Mouse (Mus musculus) v-Abl transformed pro-B cells (cell line): ENCODE data around the gene Rcn3.

Source experiments
- in situ Hi-C, 2 experiments: fragments of 400-800 bp; cut with MboI; formaldehyde crosslinking; loops; one replicate each; pipeline ENCODE4 v1.15.1; 2025; ENCODE audit not compliant: unreplicated experiment in 2 of 2

Gene Rcn3

DNA sequence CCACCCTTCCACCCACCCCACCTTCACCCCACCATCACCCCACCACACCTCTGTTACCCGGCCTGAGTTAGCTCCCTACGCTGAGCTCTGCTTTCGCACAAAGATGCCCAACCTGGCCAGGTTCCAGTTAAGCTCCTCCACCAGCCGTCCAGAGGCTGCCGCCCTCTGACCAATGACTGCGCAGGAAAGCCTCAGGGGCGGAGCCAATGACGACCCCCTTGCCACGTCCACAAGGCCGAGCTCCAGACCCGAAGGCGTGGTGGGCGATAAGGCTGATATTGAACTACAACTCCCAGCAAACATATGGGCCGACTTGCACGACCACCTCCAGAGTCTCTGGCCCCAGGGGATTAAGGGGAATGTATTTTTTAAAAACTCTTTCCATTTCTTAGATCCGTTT, at the start of gene Rcn3:
Gene Rcn3 (minus strand): TSS at position 174 of the 400 bp plus-strand sequence.
- in situ Hi-C loops: no loop called here

DNA sequence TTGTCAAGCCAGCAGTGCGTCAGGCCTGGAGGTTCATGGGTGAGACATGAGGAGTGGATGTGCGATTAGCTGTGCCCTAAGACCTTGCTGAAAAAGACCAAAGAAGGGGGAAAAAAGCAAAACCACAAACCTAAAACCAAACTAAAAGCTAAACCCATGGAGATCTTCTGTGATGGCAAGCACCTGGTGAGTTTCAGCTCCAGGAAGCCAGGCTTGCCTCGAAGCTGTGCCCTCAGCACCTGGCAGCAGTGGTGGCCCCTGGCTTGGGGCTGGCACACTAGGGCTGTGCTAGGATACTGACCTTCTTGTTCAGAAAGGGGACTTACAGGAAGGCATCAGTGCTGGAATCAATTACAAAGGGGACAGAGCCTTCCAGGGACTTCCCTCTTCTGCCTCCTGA, 49.3 kb upstream of the Rcn3 start:
- in situ Hi-C loops: no loop called here

DNA sequence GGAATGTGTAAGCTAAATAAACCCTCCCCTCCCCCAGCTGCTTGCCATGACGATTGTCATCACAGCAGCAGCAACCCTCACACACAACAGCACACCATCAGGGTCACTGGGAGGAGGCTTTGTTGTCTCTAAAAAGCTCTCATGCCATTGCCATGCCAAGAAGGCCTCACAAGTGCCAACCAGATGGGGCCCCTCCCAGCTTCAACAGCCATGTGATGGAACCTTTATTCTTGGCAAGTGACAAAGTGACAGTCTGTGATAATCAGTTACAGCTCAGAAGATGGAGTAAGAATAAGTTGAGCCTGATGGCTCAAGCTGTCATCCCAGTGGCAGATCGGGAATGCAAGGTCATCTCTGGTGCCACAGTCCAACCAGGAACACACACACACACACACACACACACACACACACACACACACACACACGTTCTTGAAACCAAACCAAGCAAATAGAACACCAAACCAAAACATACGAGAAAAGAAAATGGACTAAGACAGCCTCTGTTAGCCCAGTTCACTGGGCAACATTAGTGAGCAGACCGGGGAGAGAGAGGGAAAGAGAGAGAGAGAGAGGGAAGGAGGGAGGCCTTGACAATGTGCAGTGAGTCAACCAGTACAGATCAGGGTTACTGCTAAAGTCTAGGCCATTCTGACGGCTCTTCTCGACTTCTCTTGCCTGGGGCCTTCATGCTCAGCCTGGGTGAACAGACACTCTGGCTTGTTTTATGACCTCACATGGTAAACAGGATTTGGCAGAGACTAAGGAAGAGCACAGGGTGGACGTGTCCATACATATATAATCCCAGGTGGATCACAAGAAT, 48.1 kb upstream of the Rcn3 start:
- in situ Hi-C loops: loop anchor here in 1 of 2 experiments (5.0 kb wide), 1 partner anchor 58 kb away; no protein-coding TSS in a partner anchor

DNA sequence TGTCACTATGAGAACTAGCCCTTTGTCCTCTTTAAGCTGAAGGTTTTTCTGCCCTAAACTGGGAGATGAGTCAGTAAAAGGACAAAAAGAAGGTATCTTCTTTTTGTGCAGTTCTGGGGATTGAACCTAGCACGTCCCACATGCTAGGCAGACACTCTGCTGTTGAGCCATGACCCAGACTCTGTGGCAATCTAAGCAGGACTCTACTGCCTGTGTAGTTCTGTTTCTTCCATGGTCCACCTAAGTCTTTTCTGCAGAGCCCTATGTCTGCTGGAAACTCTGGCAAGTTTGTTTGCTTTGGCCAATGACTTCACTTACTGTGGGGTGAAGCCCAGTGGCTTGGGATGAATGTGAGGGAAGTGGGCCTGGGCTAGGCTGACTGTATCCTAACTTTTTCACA, 46.4 kb upstream of the Rcn3 start:
- in situ Hi-C loops: loop anchor here in 1 of 2 experiments (5.0 kb wide), 1 partner anchor 56 kb away; no protein-coding TSS in a partner anchor

DNA sequence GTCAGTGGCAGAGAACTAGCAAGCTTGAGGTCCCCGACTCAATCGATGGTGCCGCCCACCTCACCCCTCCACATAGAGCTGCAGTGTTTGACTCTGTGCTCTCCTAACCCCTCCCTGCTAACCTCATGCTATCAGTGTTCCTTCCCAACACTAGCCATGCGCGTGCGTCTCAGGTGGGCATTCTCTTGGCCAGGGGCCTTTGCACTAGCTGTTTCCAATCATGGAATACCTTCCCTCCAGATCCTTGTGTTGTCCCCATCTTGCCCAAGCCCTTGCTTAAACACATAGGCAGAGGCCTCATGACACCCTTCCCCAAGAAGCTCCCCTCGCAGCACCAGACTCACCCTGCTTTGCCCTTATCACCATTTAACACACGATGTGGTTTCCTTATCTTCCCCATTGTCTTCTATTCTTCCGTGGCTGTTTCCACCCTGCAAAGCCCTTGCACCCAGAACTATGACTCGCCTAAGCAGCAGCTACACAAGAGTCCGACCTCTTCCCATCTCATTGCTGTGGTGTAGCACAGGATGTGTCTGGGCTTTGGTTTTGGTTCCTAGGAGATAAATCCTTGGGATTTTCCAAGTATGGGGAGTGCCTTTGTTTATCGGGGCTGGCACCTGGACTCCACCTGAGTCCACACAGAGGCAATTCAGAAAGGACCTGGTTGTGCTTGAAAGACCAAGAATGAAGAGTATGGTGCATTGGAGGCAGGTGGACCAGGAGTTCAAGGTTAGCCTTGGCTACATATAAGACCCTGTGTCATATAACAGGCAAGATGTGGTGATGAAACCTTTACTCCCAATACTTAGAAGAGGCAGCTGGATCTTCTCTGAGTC, 45.4 kb upstream of the Rcn3 start:
- in situ Hi-C loops: loop anchor here in 1 of 2 experiments (5.0 kb wide), 1 partner anchor 55 kb away; no protein-coding TSS in a partner anchor

DNA sequence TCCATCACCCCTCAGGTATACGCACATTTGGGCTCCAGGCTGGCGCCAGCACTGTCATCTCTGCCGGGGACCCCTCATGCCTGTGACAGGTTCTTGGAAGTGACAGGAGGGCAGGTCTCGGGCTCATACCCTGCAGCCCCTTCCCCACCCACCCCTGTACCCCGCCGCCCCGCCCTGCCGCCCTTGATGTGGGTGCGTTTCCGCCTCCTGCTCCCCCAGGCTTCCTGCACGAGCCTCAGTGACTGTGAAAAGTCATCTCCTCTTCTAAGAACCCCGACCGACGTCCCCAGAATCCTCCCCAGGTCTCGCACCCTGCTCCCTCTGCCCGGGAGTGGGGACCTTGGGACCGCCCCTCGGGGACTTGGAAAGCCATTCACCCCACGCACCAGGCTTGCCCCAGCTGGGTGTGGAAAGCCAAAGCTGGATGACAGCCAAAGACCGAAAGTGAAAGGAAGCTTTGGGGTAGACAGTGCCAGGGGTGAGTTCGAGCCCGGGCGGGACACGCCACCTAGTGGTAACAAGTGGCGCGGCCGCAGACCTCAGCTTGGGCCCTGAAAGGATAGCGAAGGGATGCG, 44.1 kb upstream of the Rcn3 start, which contains the start of the genes Gm45713 and Flt3l:
Gene Gm45713 (minus strand): TSS at position 239 of the 575 bp plus-strand sequence.
Gene Flt3l (minus strand): TSS at position 440 of the 575 bp plus-strand sequence.
- in situ Hi-C loops: loop anchor here in 1 of 2 experiments (5.0 kb wide), 1 partner anchor 54 kb away; no protein-coding TSS in a partner anchor

DNA sequence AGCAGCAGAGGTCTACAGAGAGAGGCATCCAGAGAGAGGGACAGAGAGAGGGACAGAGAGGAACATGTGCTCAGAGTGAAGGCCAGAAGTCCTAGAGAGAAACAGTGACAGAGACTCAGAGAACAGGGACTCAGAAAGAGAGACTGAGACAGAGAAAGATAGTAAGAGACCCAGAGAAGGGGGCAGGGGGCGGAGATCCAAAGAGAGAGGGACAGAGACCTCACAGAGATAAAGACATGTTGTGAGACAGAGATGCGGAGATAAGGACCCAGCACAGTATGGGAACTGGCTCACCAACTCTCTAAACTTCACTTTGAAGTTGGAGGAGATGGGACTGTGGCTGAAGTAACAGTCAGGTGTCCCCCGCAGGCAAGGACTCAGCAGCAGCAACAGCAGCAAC, 43.3 kb upstream of the Rcn3 start:
- in situ Hi-C loops: loop anchor here in 1 of 2 experiments (5.0 kb wide), 1 partner anchor 53 kb away; no protein-coding TSS in a partner anchor

DNA sequence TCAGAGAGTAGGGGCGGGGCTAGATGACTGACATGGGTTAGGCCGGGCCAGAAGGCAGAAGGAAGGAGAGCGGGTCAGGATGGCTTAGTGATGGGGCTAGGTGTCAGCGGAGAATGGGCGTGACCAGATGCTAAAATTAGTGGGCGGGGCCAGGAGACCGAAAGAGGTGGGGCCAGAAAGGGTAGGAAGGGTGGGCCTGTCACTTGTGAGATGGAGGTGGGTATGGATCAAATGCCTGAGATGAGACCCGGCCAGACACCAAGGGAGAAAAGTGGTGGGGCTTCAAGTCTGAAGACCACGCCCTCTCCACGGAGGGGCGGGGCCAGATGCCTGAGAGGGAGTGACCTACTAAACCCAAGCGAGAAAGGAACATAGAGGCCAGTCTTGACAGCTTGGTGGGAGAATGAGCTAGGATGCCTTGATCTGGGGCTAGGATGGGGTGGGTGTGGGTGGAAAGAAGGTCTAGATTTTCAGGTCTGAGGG, 42.6 kb upstream of the Rcn3 start:
- in situ Hi-C loops: loop anchor here in 1 of 2 experiments (5.0 kb wide), 1 partner anchor 52 kb away; no protein-coding TSS in a partner anchor

DNA sequence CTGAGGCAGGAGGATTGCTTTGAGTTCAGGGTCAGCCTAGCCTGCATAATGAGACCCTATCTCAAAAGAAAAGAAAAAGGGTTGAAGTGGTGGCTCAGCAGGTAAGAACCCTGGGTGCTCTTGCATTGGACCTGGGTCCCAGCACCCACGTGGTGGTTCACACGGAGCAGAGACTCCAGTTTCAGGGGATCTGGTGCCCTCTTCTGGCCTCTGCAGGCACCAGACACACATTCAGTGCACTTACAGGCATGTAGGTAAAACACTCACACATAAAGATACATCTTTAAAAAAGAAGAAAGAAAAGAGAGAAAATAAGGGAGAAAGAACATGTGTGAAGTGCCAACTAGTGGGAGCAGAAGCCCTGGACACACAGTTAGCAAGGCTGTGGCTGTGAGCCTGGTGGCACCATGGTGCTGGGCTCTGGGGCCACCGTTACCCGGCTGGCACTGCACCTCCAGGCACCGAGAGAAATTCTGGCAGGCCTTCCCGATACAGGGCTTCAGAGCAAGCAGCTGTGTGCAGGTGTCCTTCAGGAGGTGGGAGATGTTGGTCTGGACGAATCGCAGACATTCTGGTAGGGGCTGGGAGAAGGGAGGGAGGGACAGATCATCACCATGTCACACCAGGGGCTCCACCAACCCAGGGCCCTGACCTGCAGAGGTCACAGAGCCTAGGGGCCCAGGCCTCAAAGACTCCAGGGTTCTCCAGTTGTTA, 41.6 kb upstream of the Rcn3 start:
- in situ Hi-C loops: no loop called here

DNA sequence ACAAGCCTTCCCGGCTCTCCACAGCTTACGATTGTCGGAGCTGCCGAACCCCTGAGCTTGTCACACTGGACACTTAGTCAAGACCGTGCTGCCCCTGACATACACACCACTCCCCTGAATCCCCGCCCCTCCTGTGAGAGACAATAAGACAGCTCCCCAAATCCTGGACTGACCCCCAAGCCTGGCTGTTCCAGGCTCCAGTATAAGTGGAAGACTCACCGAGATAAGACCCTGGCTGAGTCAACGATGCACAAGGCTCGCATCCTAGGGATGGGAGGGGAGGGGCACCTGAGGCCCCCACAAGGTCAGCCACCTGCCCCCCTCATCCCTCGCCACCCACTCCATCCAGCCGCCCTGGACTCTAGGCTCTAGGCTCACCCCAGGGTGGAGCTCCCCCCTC, 39.8 kb upstream of the Rcn3 start:
- in situ Hi-C loops: no loop called here

DNA sequence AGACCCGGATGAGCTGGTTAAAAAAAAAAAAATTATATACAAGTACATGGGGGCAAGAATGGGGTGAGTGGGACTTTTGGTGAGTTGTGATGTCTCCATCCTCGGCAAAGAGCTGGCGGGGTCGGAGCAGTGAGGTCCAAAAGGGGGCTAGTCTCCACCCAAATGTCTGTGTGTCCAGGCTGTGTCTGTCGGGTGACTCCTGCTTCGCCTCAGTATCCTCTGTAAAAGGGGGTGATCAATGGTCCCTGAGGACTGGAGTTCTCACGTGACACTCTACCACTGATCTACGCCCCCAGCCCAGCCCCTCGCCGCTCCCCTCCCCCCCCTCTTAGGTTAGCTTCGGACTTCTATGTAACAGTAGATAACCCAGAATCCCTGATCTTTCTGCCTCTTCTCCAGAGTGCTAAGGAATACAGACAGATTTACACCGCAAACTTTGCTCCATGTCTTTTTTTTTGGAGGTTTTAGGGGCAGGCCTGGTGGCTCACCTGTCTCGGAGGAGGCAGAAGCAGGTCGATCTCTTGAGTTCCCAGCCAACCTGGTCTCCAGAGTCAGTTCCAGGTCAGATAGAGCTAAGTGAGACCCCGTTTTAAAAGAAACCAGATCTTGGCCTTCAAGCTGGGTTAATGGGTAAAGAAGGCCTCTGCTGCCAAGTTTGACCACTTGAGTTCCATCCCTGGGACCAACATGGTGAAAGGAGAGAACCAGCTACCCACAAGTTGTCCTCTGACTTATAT, 37.9 kb upstream of the Rcn3 start:
- in situ Hi-C loops: loop anchor here in 1 of 2 experiments (5.0 to 10.0 kb wide), 4 partner anchors 48 to 585 kb away; partner anchors contain the start of genes Prmt1, Rpl18 and Sphk2

DNA sequence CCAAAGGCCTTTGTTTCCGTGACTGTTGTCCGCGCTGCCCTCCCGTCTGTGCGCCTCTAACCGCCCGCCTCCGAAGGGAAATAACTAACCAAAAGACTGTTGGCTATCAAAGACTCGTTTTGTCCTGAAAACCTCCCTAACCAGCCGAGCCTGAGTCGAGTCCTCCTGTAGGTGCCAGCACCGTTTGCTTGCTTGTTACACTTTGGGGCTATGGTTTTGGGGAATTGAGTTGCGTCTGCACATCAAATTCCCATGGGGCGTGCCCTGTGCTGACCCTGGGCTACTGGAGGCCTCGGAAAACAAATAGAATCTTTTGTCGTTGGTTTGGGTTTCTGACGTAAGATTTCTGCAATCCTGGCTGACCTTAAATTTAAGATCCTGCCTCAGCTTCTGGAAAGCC, 37.3 kb upstream of the Rcn3 start:
- in situ Hi-C loops: loop anchor here in 1 of 2 experiments (5.0 to 10.0 kb wide), 4 partner anchors 47 to 585 kb away; partner anchors contain the start of genes Prmt1, Rpl18 and Sphk2

DNA sequence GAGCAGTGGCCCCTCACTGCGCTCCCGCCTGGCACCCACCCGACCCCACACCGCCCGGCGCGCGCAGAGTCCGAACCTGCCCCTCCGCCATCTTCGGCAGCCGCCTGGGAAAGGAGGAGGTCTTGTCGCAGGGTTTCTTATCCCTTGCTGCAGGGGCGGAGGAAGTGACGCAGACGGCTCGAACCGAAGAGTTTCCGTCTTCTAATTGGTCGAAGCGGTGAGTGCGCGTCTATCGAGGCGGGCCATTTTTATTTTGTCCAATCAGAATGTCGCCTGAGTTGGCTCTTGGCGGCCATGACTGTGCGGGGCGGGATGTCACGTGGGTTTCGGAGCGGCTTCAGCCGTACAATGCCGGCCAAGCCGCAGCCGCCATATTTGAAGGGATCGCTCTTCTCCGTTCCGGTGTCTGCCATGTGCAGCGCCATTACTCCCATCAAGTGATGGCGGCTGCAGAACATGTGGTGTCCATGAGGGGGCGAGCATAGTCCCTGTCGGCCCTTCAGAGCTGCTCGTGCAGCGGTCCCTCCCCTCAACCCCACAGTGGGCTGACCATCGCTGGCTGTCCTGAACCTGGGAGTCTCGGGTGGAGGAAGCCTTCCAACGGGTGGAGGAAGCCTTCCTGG, 36.7 kb upstream of the Rcn3 start, which contains the start of gene Rpl13a:
Gene Rpl13a (minus strand): TSS at position 138 of the 623 bp plus-strand sequence.
- in situ Hi-C loops: loop anchor here in 1 of 2 experiments (5.0 to 10.0 kb wide), 4 partner anchors 46 to 586 kb away; partner anchors contain the start of genes Prmt1, Rpl18 and Sphk2

DNA sequence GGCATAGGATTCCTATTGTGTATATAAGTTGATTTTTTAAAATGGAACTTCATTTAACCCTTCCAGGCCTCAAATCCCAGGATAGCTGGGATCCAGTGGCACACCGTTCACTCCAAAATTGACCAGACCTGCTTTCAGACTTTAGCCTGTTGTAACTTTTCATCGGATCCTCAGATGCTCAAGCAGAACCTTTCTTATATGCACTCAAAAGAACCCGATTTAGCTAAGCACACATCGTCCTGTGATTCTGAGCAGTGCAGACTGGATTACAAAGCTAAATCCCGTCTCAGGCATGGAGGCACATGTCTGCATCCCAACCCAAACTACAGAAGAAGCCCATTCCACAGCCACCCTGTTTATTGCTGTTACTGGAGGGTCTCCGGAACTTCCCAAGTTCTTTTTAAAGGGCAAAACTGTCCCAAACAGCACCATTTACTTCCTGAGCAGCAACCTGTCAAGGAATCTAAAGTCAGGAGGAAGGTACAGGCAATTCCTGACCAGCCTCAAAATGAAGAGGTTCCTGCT, 35.7 kb upstream of the Rcn3 start:
- in situ Hi-C loops: loop anchor here in 1 of 2 experiments (5.0 to 10.0 kb wide), 4 partner anchors 45 to 587 kb away; partner anchors contain the start of genes Prmt1, Rpl18 and Sphk2

DNA sequence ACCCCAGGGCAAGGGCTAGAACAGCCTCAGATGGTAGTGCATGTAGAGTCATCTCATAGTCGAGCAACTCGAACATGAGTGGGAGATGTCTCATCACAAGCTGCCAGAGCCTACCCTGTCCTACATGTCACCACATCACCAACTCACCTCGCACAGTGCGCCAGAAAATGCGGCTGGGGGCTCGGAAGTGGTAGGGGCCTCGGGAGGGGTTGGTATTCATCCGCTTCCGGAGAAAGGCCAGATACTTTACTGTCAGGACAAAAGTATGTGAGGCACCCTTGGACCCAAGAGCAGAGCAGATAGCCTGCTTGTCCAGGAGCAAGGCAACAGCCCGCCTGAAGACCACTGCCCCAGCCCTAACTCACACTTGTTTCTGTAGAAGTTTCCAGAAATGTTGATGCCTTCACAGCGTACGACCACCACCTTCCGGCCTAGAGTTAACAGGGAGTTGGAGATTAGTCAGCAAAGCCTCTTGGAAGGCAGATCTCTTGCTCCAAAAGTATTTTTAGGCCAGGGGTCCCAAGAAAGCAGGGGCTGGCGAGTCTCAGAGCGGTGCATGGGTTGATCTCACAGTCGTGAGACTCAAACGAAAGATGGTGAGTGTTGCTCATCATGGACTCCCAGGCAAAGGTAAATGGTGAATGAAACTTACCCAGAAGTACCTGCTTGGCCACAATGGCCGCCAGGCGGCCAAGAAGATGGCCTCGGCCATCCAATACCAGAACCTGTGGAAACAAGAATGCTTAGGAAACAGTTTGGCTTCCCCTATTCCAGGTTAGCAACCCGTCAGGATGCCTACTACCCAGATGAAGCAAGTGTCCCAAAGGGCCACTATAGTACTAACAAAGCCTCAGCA, 35.1 kb upstream of the Rcn3 start:
- in situ Hi-C loops: loop anchor here in 1 of 2 experiments (5.0 to 10.0 kb wide), 4 partner anchors 45 to 588 kb away; partner anchors contain the start of genes Prmt1, Rpl18 and Sphk2

DNA sequence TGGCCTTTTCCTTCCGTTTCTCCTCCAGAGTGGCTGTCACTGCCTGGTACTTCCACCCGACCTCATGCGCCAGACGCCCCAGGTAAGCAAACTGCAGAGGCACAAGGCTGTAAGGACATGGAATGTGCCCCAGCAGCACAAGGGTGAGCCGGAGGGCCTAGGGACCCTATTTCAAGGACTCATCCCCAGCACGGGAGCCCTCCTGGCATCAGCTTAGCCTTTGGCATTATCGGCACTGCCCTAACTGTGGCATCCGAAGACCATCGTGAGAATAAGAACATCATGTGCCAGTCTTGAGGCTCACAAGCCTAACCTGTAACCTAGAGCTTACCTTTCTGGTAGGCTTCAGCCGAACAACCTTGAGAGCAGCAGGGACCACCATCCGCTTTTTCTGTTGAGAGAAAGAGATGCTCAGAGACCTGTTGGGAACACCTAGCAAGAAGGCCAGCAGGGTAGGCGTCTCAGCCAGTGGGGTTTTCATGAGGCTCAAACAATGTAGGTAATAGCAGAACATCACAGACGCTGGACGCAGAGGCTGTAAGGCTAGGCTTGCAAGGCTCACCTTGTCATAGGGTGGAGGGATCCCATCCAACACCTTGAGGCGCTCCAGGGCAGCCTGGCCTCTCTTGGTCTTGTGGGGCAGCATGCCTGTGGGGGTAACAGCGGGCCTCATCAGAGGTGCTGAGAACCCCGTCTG, 34.3 kb upstream of the Rcn3 start:
- in situ Hi-C loops: loop anchor here in 1 of 2 experiments (5.0 to 10.0 kb wide), 4 partner anchors 44 to 589 kb away; partner anchors contain the start of genes Prmt1, Rpl18 and Sphk2
